Comparison of ENCODE assay signal across 8 mouse cellular contexts in genomic region chr9:115308941-115309380, GRCm38 (mm10). TPM values are rescaled to one million over a fixed set of nuclear protein-coding genes. Genes with fewer than 3 reads are reported as not detected.
DNase-seq lines count a peak whose midpoint lies in the region; ATAC-seq lines count a peak whose summit lies in the region.

No protein-coding gene starts in this region.

- peaks cover 30% of the 10 kb centered on the region for H3K4me1 ChIP-seq in heart, embryonic 15.5 days (replicated peaks)
- peaks cover 64% of the 10 kb centered on the region for H3K4me1 ChIP-seq in liver, embryonic 13.5 days (replicated peaks)
- peaks cover 25% of the 10 kb centered on the region for H3K4me1 ChIP-seq in neural tube, embryonic 11.5 days (ENCODE audit: control insufficient read depth, insufficient read depth, low read length)

- no peak for ATAC-seq in heart, embryonic 15.5 days (replicated peaks; ENCODE audit: insufficient number of reproducible peaks, insufficient read depth, low FRiP score, low read depth)
- no peak for ATAC-seq in liver, embryonic 13.5 days (ENCODE audit: low read depth)
- ATAC-seq in neural tube, embryonic 11.5 days (ENCODE audit: insufficient read depth, low FRiP score, low TSS enrichment): no peak

- DNase-seq in adrenal gland, adult (ENCODE audit: inconsistent age in 2 of 2, low spot score in 1 of 2): peak; percentile 42 to 83
- DNase-seq in adrenal gland, adult 8-10 months: no peak
- DNase-seq in right cerebral cortex, postnatal 25 days: peak; percentile 15
- no peak for DNase-seq in right cerebral cortex, postnatal 10 days (ENCODE audit: low spot score in 2 of 2)
- peak; percentile 22 for DNase-seq in liver, embryonic 13.5 days
- DNase-seq in neural tube, embryonic 11.5 days (ENCODE audit: low spot score): no peak
- no peak for DNase-seq in ovary, adult 18-20 months (ENCODE audit: low spot score)

- under 1% methylated on average over 18 of the region's 18 CpGs for WGBS in heart, embryonic 15.5 days
- under 1% methylated on average over 18 of the region's 18 CpGs for WGBS in liver, embryonic 13.5 days (ENCODE audit: insufficient replicate concordance)
- WGBS in neural tube, embryonic 11.5 days: under 1% methylated on average over 18 of the region's 18 CpGs

- H3K4me3 ChIP-seq in heart, embryonic 15.5 days: peak overlapping the region; percentile 72
- H3K4me3 ChIP-seq in liver, embryonic 13.5 days (replicated peaks): peak overlapping the region; percentile 95
- H3K4me3 ChIP-seq in neural tube, embryonic 11.5 days (ENCODE audit: low read depth, low read length): peak overlapping the region; percentile 98

- no peaks in the 10 kb centered on the region for H3K36me3 ChIP-seq in heart, embryonic 15.5 days
- H3K36me3 ChIP-seq in liver, embryonic 13.5 days: no peaks in the 10 kb centered on the region
- H3K36me3 ChIP-seq in neural tube, embryonic 11.5 days (ENCODE audit: control insufficient read depth, insufficient read depth, low read length): no peaks in the 10 kb centered on the region

- no peaks in the 10 kb centered on the region for H3K9me3 ChIP-seq in heart, embryonic 15.5 days (replicated peaks)
- no peaks in the 10 kb centered on the region for H3K9me3 ChIP-seq in liver, embryonic 13.5 days (replicated peaks)
- H3K9me3 ChIP-seq in neural tube, embryonic 11.5 days (ENCODE audit: control insufficient read depth, low read length): no peaks in the 10 kb centered on the region

- H3K27ac ChIP-seq in heart, embryonic 15.5 days: peak overlapping the region; percentile 97
- peak overlapping the region; percentile 94 for H3K27ac ChIP-seq in liver, embryonic 13.5 days
- H3K27ac ChIP-seq in neural tube, embryonic 11.5 days (ENCODE audit: low read depth, low read length): peak overlapping the region; percentile 97

- peak overlapping the region; percentile 60 for H3K4me2 ChIP-seq in heart, embryonic 15.5 days
- peak overlapping the region; percentile 82 for H3K4me2 ChIP-seq in liver, embryonic 13.5 days
- peak overlapping the region; percentile 73 for H3K4me2 ChIP-seq in neural tube, embryonic 11.5 days (ENCODE audit: low read depth)

- peak overlapping the region; percentile 95 for H3K9ac ChIP-seq in heart, embryonic 15.5 days
- H3K9ac ChIP-seq in liver, embryonic 13.5 days: peak overlapping the region; percentile 99
- peak overlapping the region; percentile 98 for H3K9ac ChIP-seq in neural tube, embryonic 11.5 days (ENCODE audit: low read length)

- no peaks in the 10 kb centered on the region for H3K27me3 ChIP-seq in heart, embryonic 15.5 days
- no peaks in the 10 kb centered on the region for H3K27me3 ChIP-seq in liver, embryonic 13.5 days
- no peaks in the 10 kb centered on the region for H3K27me3 ChIP-seq in neural tube, embryonic 11.5 days (ENCODE audit: control insufficient read depth, insufficient read depth, low read length)

RNA-seq across cellular contexts. Expression of gene Stt3b, which starts 1.3 kb away (rescaled TPM):
- total RNA-seq in adrenal gland, adult 8-10 months (2022): 100 to 1,000 TPM; 119 to 143 (median 134) TPM
- polyA plus RNA-seq in heart, embryonic 15.5 days (2015; fragmentation: Nextera tagmentation; extraction: Ambion mirVana): 64.0 and 76.2 TPM in 2 replicates
- polyA plus RNA-seq in liver, embryonic 13.5 days (2015; fragmentation: Nextera tagmentation; extraction: Ambion mirVana): 62.4 and 72.7 TPM in 2 replicates
- polyA plus RNA-seq in neural tube, embryonic 11.5 days (2014; fragmentation: Nextera tagmentation; extraction: Ambion mirVana): 122 and 132 TPM in 2 replicates

Comparison
In these comparisons a context has a peak if more than half of its experiments do, and no peak if none do; other contexts are left out.
1. DNase-seq: peak in adrenal gland, adult (2 of 2), right cerebral cortex, postnatal 25 days (single experiment) and liver, embryonic 13.5 days (single experiment); none in adrenal gland, adult 8-10 months (single experiment), right cerebral cortex, postnatal 10 days (0 of 2), neural tube, embryonic 11.5 days (single experiment) and ovary, adult 18-20 months (single experiment).
2. Peak in every context shown above with its lines, with median percentiles within 50 percentile points of each other: H3K27ac ChIP-seq, H3K4me2 ChIP-seq, H3K4me3 ChIP-seq and H3K9ac ChIP-seq.